Mouse (Mus musculus): ENCODE results near the gene Map3k20. TPM values are rescaled to one million over a fixed set of nuclear protein-coding genes. Genes with fewer than 3 reads are reported as not detected.

The Map3k20 gene
- polyA plus RNA-seq, 1 experiment from 2014 or later = 16.9 TPM

GRCm38 (mm10) chr2:72321591-72321990 is 36.2 kb downstream of the Map3k20 start:
- H3K79me2 ChIP-seq (ENCODE audit: inconsistent target) = peaks cover 44% of the 10 kb centered on the region
- H3K27ac ChIP-seq = no peak overlapping the region
- 78% methylated on average over 5 of the region's 5 CpGs for WGBS (ENCODE audit: missing documents)
- no peak overlapping the region for H3K4me3 ChIP-seq (ENCODE audit: inconsistent target)
- no peaks in the 10 kb centered on the region for H3K36me3 ChIP-seq (ENCODE audit: inconsistent target)

GRCm38 (mm10) chr2:72322681-72323353 is 37.4 kb downstream of the Map3k20 start:
- H3K36me3 ChIP-seq (ENCODE audit: inconsistent target) = no peaks in the 10 kb centered on the region
- 29% methylated on average over 11 of the region's 11 CpGs for WGBS (ENCODE audit: missing documents)
- H3K4me3 ChIP-seq (ENCODE audit: inconsistent target) = no peak overlapping the region
- peak overlapping the region; percentile 54 for H3K27ac ChIP-seq
- H3K79me2 ChIP-seq (ENCODE audit: inconsistent target) = peaks cover 44% of the 10 kb centered on the region

- WGBS (ENCODE audit: missing documents) = 89% methylated on average over 12 of the region's 12 CpGs
- Histone ChIP-seq H3K36me3 (ENCODE audit: inconsistent target) (no peaks in the 10 kb centered on the region), H3K27ac (no peak overlapping the region), H3K79me2 (ENCODE audit: inconsistent target) (peaks cover 44% of the 10 kb centered on the region), H3K4me3 (ENCODE audit: inconsistent target) (no peak overlapping the region)
These were observed 39.0 kb downstream of the Map3k20 start for GRCm38 (mm10) chr2:72324436-72324835.

GRCm38 (mm10) chr2:72326491-72326890 is 41.1 kb downstream of the Map3k20 start:
- no peak overlapping the region for H3K27ac ChIP-seq
- H3K36me3 ChIP-seq (ENCODE audit: inconsistent target) = no peaks in the 10 kb centered on the region
- peaks cover 25% of the 10 kb centered on the region for H3K79me2 ChIP-seq (ENCODE audit: inconsistent target)
- H3K4me3 ChIP-seq (ENCODE audit: inconsistent target) = no peak overlapping the region
- WGBS (ENCODE audit: missing documents) = 91% methylated on average over 6 of the region's 6 CpGs

GRCm38 (mm10) chr2:72328435-72328834 is 43.0 kb downstream of the Map3k20 start:
- no peak overlapping the region for H3K4me3 ChIP-seq (ENCODE audit: inconsistent target)
- WGBS (ENCODE audit: missing documents) = 64% methylated on average over 3 of the region's 3 CpGs
- no peak overlapping the region for H3K27ac ChIP-seq
- H3K79me2 ChIP-seq (ENCODE audit: inconsistent target) = peaks cover 15% of the 10 kb centered on the region
- no peaks in the 10 kb centered on the region for H3K36me3 ChIP-seq (ENCODE audit: inconsistent target)

- whole genome bisulfite sequencing (ENCODE audit: missing documents) = 39% methylated on average over 12 of the region's 12 CpGs
- Histone ChIP-seq H3K4me3 (ENCODE audit: inconsistent target) (no peak overlapping the region), H3K36me3 (ENCODE audit: inconsistent target) (no peaks in the 10 kb centered on the region), H3K27ac (no peak overlapping the region), H3K79me2 (ENCODE audit: inconsistent target) (no peaks in the 10 kb centered on the region)
These were observed 45.6 kb downstream of the Map3k20 start for GRCm38 (mm10) chr2:72330955-72331481.

GRCm38 (mm10) chr2:72332067-72332466 is 46.6 kb downstream of the Map3k20 start:
- no peaks in the 10 kb centered on the region for H3K36me3 ChIP-seq (ENCODE audit: inconsistent target)
- H3K27ac ChIP-seq = no peak overlapping the region
- no peak overlapping the region for H3K4me3 ChIP-seq (ENCODE audit: inconsistent target)
- no peaks in the 10 kb centered on the region for H3K79me2 ChIP-seq (ENCODE audit: inconsistent target)
- WGBS (ENCODE audit: missing documents) = 70% methylated on average over 4 of the region's 4 CpGs

- no peaks in the 10 kb centered on the region for H3K36me3 ChIP-seq (ENCODE audit: inconsistent target)
- WGBS (ENCODE audit: missing documents) = 13% methylated on average over 3 of the region's 3 CpGs
- no peak overlapping the region for H3K4me3 ChIP-seq (ENCODE audit: inconsistent target)
- no peaks in the 10 kb centered on the region for H3K79me2 ChIP-seq (ENCODE audit: inconsistent target)
- no peak overlapping the region for H3K27ac ChIP-seq
These were observed 47.8 kb downstream of the Map3k20 start for GRCm38 (mm10) chr2:72333210-72333609.

GRCm38 (mm10) chr2:72336840-72337239 is 51.4 kb downstream of the Map3k20 start:
- no peak overlapping the region for H3K4me3 ChIP-seq (ENCODE audit: inconsistent target)
- H3K36me3 ChIP-seq (ENCODE audit: inconsistent target) = no peaks in the 10 kb centered on the region
- no peaks in the 10 kb centered on the region for H3K79me2 ChIP-seq (ENCODE audit: inconsistent target)
- 96% methylated on average over 3 of the region's 3 CpGs for WGBS (ENCODE audit: missing documents)
- no peak overlapping the region for H3K27ac ChIP-seq

- WGBS (ENCODE audit: missing documents) = 98% methylated on average over 3 of the region's 3 CpGs
- Histone ChIP-seq H3K36me3 (ENCODE audit: inconsistent target) (no peaks in the 10 kb centered on the region), H3K79me2 (ENCODE audit: inconsistent target) (peaks cover 31% of the 10 kb centered on the region; the same call in 1 of the 2 replicates), H3K4me3 (ENCODE audit: inconsistent target) (no peak overlapping the region), H3K27ac (no peak overlapping the region)
These were observed 59.8 kb downstream of the Map3k20 start for GRCm38 (mm10) chr2:72345281-72345680.

- Histone ChIP-seq H3K36me3 (ENCODE audit: inconsistent target) (no peaks in the 10 kb centered on the region), H3K4me3 (ENCODE audit: inconsistent target) (no peak overlapping the region), H3K27ac (peak overlapping the region; percentile 57), H3K79me2 (ENCODE audit: inconsistent target) (peaks cover 64% of the 10 kb centered on the region; the same call in 1 of the 2 replicates)
- 29% methylated on average over 5 of the region's 5 CpGs for WGBS (ENCODE audit: missing documents)
These were observed 65.9 kb downstream of the Map3k20 start for GRCm38 (mm10) chr2:72351329-72351728.

- H3K27ac ChIP-seq = peak overlapping the region; percentile 57; the same call in 1 of the 2 replicates
- peaks cover 64% of the 10 kb centered on the region; the same call in 1 of the 2 replicates for H3K79me2 ChIP-seq (ENCODE audit: inconsistent target)
- no peaks in the 10 kb centered on the region for H3K36me3 ChIP-seq (ENCODE audit: inconsistent target)
- WGBS (ENCODE audit: missing documents) = 83% methylated on average over 8 of the region's 8 CpGs
- no peak overlapping the region for H3K4me3 ChIP-seq (ENCODE audit: inconsistent target)
These were observed 66.3 kb downstream of the Map3k20 start for GRCm38 (mm10) chr2:72351776-72352175.

- Histone ChIP-seq H3K27ac (no peak overlapping the region), H3K79me2 (ENCODE audit: inconsistent target) (peaks cover 55% of the 10 kb centered on the region; the same call in 1 of the 2 replicates), H3K36me3 (ENCODE audit: inconsistent target) (no peaks in the 10 kb centered on the region), H3K4me3 (ENCODE audit: inconsistent target) (no peak overlapping the region)
These were observed 67.3 kb downstream of the Map3k20 start for GRCm38 (mm10) chr2:72352756-72353155.

GRCm38 (mm10) chr2:72356471-72356870 is 71.0 kb downstream of the Map3k20 start:
- H3K4me3 ChIP-seq (ENCODE audit: inconsistent target) = no peak overlapping the region
- peaks cover 30% of the 10 kb centered on the region; the same call in 1 of the 2 replicates for H3K79me2 ChIP-seq (ENCODE audit: inconsistent target)
- no peaks in the 10 kb centered on the region for H3K36me3 ChIP-seq (ENCODE audit: inconsistent target)
- WGBS (ENCODE audit: missing documents) = 95% methylated on average over 10 of the region's 10 CpGs
- no peak overlapping the region for H3K27ac ChIP-seq

- H3K4me3 ChIP-seq (ENCODE audit: inconsistent target) = no peak overlapping the region
- H3K36me3 ChIP-seq (ENCODE audit: inconsistent target) = no peaks in the 10 kb centered on the region
- H3K79me2 ChIP-seq (ENCODE audit: inconsistent target) = no peaks in the 10 kb centered on the region
- no peak overlapping the region for H3K27ac ChIP-seq
- 95% methylated on average over 3 of the region's 3 CpGs for WGBS (ENCODE audit: missing documents)
These were observed 76.1 kb downstream of the Map3k20 start for GRCm38 (mm10) chr2:72361572-72361971.
